27 mouse cellular contexts compared by ENCODE assay signal in genomic region chr15:94684269-94684668, GRCm38 (mm10). TPM values are rescaled to one million over a fixed set of nuclear protein-coding genes. Genes with fewer than 3 reads are reported as not detected.
DNase-seq lines count a peak whose midpoint lies in the region; ATAC-seq and TF ChIP-seq lines count a peak whose summit lies in the region.
"Had no signal": no experiment of that assay in that cellular context is flagged by ENCODE, and none has a peak within 500 bp of the region (broad histone marks: within the 10 kb centered on the region; RNA-seq: fewer than 3 reads in every experiment).

No protein-coding gene starts in this region.

- no peaks in the 10 kb centered on the region for H3K9me3 ChIP-seq in hindbrain, postnatal 0 days (ENCODE audit: low read length)
- H3K9me3 ChIP-seq in hindbrain, embryonic 10.5 days, result no peaks in the 10 kb centered on the region
- H3K9me3 ChIP-seq: embryonic facial prominence, embryonic 15.5 days; heart, embryonic 15.5 days had no signal

- ATAC-seq in hindbrain, postnatal 0 days, result peak; percentile 66; the same call in 1 of the 2 replicates
- ATAC-seq: activated CD4-positive, CD25-positive, alpha-beta regulatory T cell, adult 4 months; CD4-positive, CD25-positive, alpha-beta regulatory T cell, adult 4 months; forebrain, embryonic 16.5 days; intestine, embryonic 16.5 days; Patski had no signal

- TF ChIP-seq CTCF in hindbrain, postnatal 0 days (IDR thresholded peaks at IDR 0.05; ENCODE audit: low read depth), result no peak

- H3K4me1 ChIP-seq in hindbrain, postnatal 0 days (ENCODE audit: insufficient read depth, low read length), result no peaks in the 10 kb centered on the region
- 0 out of 2 replicates have a peak, but pooled peaks cover 5% of the 10 kb centered on the region for H3K4me1 ChIP-seq in hindbrain, embryonic 10.5 days (replicated peaks)
- H3K4me1 ChIP-seq: embryonic facial prominence, embryonic 15.5 days; heart, embryonic 15.5 days had no signal

- no peak overlapping the region for H3K9ac ChIP-seq in hindbrain, postnatal 0 days (replicated peaks; ENCODE audit: low read length)
- H3K9ac ChIP-seq: embryonic facial prominence, embryonic 15.5 days; heart, embryonic 15.5 days had no signal

- H3K36me3 ChIP-seq in hindbrain, postnatal 0 days (ENCODE audit: insufficient read depth, low read length), result no peaks in the 10 kb centered on the region
- no peaks in the 10 kb centered on the region for H3K36me3 ChIP-seq in hindbrain, embryonic 10.5 days
- H3K36me3 ChIP-seq: embryonic facial prominence, embryonic 15.5 days; G1E; heart, embryonic 15.5 days had no signal

- 47% methylated on average over 7 of the region's 7 CpGs for WGBS in hindbrain, postnatal 0 days
- 81% methylated on average over 7 of the region's 7 CpGs for WGBS in hindbrain, embryonic 10.5 days

- no peak overlapping the region for H3K4me2 ChIP-seq in hindbrain, postnatal 0 days (ENCODE audit: low read depth, low read length)
- H3K4me2 ChIP-seq: embryonic facial prominence, embryonic 15.5 days; heart, embryonic 11.5 days; heart, embryonic 15.5 days had no signal

- H3K4me3 ChIP-seq in hindbrain, postnatal 0 days (ENCODE audit: low read length), result no peak overlapping the region
- no peak overlapping the region for H3K4me3 ChIP-seq in hindbrain, embryonic 10.5 days
- H3K4me3 ChIP-seq: embryonic facial prominence, embryonic 15.5 days; erythroblast, embryonic 14.5 days; heart, adult 2 months; heart, embryonic 15.5 days had no signal

- H3K27ac ChIP-seq in hindbrain, postnatal 0 days, result no peak overlapping the region
- no peak overlapping the region for H3K27ac ChIP-seq in hindbrain, embryonic 10.5 days
- H3K27ac ChIP-seq: embryonic facial prominence, embryonic 15.5 days; heart, adult 2 months; heart, embryonic 15.5 days had no signal

- DNase-seq in adrenal gland, adult 2 months, result peak; percentile 7
- no peak for DNase-seq in adrenal gland, postnatal 10 days
- peak; percentile 38 for DNase-seq in hindbrain, postnatal 0 days (ENCODE audit: low spot score)
- no peak for DNase-seq in hindbrain, embryonic 10.5 days (ENCODE audit: low spot score)
- peak; percentile 35 to 43 for DNase-seq in right cerebral cortex, postnatal 10 days (ENCODE audit: low spot score in 2 of 2)
- DNase-seq in right cerebral cortex, adult 18-20 months, result no peak
- DNase-seq in urinary bladder, postnatal 4 days (ENCODE audit: low spot score in 2 of 2), result no peak
- DNase-seq: B cell, adult 2 months; cerebellum, adult 11 months; cerebellum, adult 8-10 months; cerebellum, postnatal 14 days; embryo, embryonic 11 days; gastrocnemius, postnatal 14 days; heart, adult 2 months; heart, postnatal 14 days had no signal

- no peaks in the 10 kb centered on the region for H3K27me3 ChIP-seq in hindbrain, postnatal 0 days (ENCODE audit: insufficient read depth, low read length)
- no peaks in the 10 kb centered on the region for H3K27me3 ChIP-seq in hindbrain, embryonic 10.5 days (ENCODE audit: insufficient read depth, poor library complexity, severe bottlenecking)
- H3K27me3 ChIP-seq: embryonic facial prominence, embryonic 15.5 days; heart, embryonic 15.5 days; Patski had no signal

RNA-seq across cellular contexts. Expression of gene Tmem117, which starts 55.2 kb away (rescaled TPM):
- total RNA-seq in adrenal gland, adult 2 months (2021), result 1 to 10 TPM; 2.5 to 7.1 TPM
- polyA plus RNA-seq in adrenal gland, adult 2 months (2012; rRNA removed), result 0.26 and 0.30 TPM in 2 replicates
- 1 to 10 TPM; 5.3 to 7.8 TPM for total RNA-seq in adrenal gland, postnatal 10 days (2021)
- 17.4 and 19.9 TPM in 2 replicates for total RNA-seq in hindbrain, postnatal 0 days (2014; rRNA removed)
- 21.6 and 22.3 TPM in 2 replicates for polyA plus RNA-seq in hindbrain, postnatal 0 days (2015; fragmentation: Nextera tagmentation; extraction: Ambion mirVana)
- polyA plus RNA-seq in hindbrain, embryonic 10.5 days (2016; fragmentation: Nextera tagmentation; extraction: Ambion mirVana), result 1.0 and 1.2 TPM in 2 replicates
- total RNA-seq: common myeloid progenitor, adult 5-6 weeks; hematopoietic stem cell, adult 5-6 weeks had no signal
- polyA plus RNA-seq: CD4-positive, CD25-positive, alpha-beta regulatory T cell, adult 4 months; erythroblast, embryonic 14.5 days; G1E had no signal

Comparison
In these comparisons a context has a peak if more than half of its experiments do, and no peak if none do; other contexts are left out.
1. DNase-seq: peak in adrenal gland, adult 2 months (single experiment), hindbrain, postnatal 0 days (single experiment) and right cerebral cortex, postnatal 10 days (2 of 2); none in adrenal gland, postnatal 10 days (single experiment), hindbrain, embryonic 10.5 days (single experiment), right cerebral cortex, adult 18-20 months (single experiment) and urinary bladder, postnatal 4 days (0 of 2).